Mouse (Mus musculus) megakaryocyte progenitor cell, adult 5-6 weeks (primary cell): ENCODE results near the gene Stac. TPM values are rescaled to one million over a fixed set of nuclear protein-coding genes. Genes with fewer than 3 reads are reported as not detected.

Source experiments
- ATAC-seq: replicated peaks from 2 replicates; pipeline ENCODE4 v1.8.0; 2016; ENCODE audit warnings: mild to moderate bottlenecking, moderate TSS enrichment, inconsistent platforms; ENCODE audit not compliant: poor library complexity
- total RNA-seq, 2 experiments: library from RNA; stranded (forward) in 1 of 2; stranded (reverse) in 1 of 2; fragments of 157-497, 149-512 nt in 1 of 2; fragments of 200-1000 nt in 1 of 2; gene quantifications; 2 replicates each; pipeline versions ENCODE4 v1.2.3 to v1.2.4; 2015 to 2017

Stac gene
- total RNA-seq, 2 experiments from 2014 or later: not detected

- ATAC-seq: no peak
Observed at GRCm38 (mm10) chr9:111608762-111609161, 81.4 kb downstream of the Stac start.

GRCm38 (mm10) chr9:111606603-111607002 is 83.5 kb downstream of the Stac start:
- no peak for ATAC-seq

GRCm38 (mm10) chr9:111587527-111587926 is 102.6 kb downstream of the Stac start:
- no peak for ATAC-seq

GRCm38 (mm10) chr9:111578784-111579183 is 111.4 kb downstream of the Stac start:
- no peak for ATAC-seq

GRCm38 (mm10) chr9:111577453-111577852 is 112.7 kb downstream of the Stac start:
- peak; percentile 99 for ATAC-seq

GRCm38 (mm10) chr9:111575889-111576288 is 114.3 kb downstream of the Stac start:
- ATAC-seq: no peak

GRCm38 (mm10) chr9:111573836-111574235 is 116.3 kb downstream of the Stac start:
- no peak for ATAC-seq

- peak; percentile 97 for ATAC-seq
Observed at GRCm38 (mm10) chr9:111571619-111572018, 118.5 kb downstream of the Stac start.

- ATAC-seq: no peak
Observed at GRCm38 (mm10) chr9:111564176-111564575, 126.0 kb downstream of the Stac start.

- peak; percentile 80 for ATAC-seq
Observed at GRCm38 (mm10) chr9:111563226-111563625, 126.9 kb downstream of the Stac start.

- ATAC-seq: peak; percentile 86
Observed at GRCm38 (mm10) chr9:111562217-111562988, 127.7 kb downstream of the Stac start.

GRCm38 (mm10) chr9:111556699-111557098 is 133.4 kb downstream of the Stac start:
- no peak for ATAC-seq

- no peak for ATAC-seq
Observed at GRCm38 (mm10) chr9:111552865-111553264, 137.3 kb downstream of the Stac start.

GRCm38 (mm10) chr9:111551461-111552190 is 138.5 kb downstream of the Stac start:
- ATAC-seq: peak; percentile 85

GRCm38 (mm10) chr9:111550963-111551321 is 139.2 kb downstream of the Stac start:
- no peak for ATAC-seq

- no peak for ATAC-seq
Observed at GRCm38 (mm10) chr9:111550281-111550962, 139.7 kb downstream of the Stac start.

GRCm38 (mm10) chr9:111542663-111543062 is 147.5 kb downstream of the Stac start:
- ATAC-seq: no peak

GRCm38 (mm10) chr9:111535445-111536064 is 154.6 kb downstream of the Stac start:
- ATAC-seq: no peak

- ATAC-seq: peak; percentile 80
Observed at GRCm38 (mm10) chr9:111534744-111535423, 155.3 kb downstream of the Stac start.

- no peak for ATAC-seq
Observed at GRCm38 (mm10) chr9:111523871-111524270, 166.3 kb downstream of the Stac start.

- no peak for ATAC-seq
Observed at GRCm38 (mm10) chr9:111523111-111523510, 167.0 kb downstream of the Stac start.
